Mouse (Mus musculus): ENCODE data around the gene Pjvk.

GRCm38 (mm10) chr2:76602256-76602655 is 46.0 kb upstream of the Pjvk start:
- no peak for TF ChIP-seq CTCF (IDR thresholded peaks at IDR 0.05; ENCODE audit: low read depth)
- TF ChIP-seq EP300 (IDR thresholded peaks at IDR 0.05; ENCODE audit: low read depth): no peak

Data from liver, embryonic 14.5 days (tissue).